Mouse (Mus musculus): Measurements from ENCODE around the gene Cst10. TPM values are rescaled to one million over a fixed set of nuclear protein-coding genes. Genes with fewer than 3 reads are reported as not detected.

Cst10 gene
- not detected in 2 replicates for polyA plus RNA-seq (2012; ENCODE audit: low replicate concordance)

GRCm38 (mm10) chr2:149404757-149405156, at the start of gene Cst10:
Cst10 (plus strand) TSS chr2:149405057.

Measured in leukemia stem cell, adult 10-12 weeks (primary cell).